Mouse (Mus musculus) G1E (cell line): ENCODE measurements around the gene Kcp. TPM values are rescaled to one million over a fixed set of nuclear protein-coding genes. Genes with fewer than 3 reads are reported as not detected.
A peak's percentile ranks its signal among the peaks of the same experiment; 100 is the strongest.

ENCODE experiments used
- ATAC-seq: 2 replicates; pipeline ENCODE4 v1.8.0; 2016; ENCODE audit warnings: mild to moderate bottlenecking; ENCODE audit not compliant: insufficient number of reproducible peaks, poor library complexity, low FRiP score, severe bottlenecking; ENCODE audit errors: extremely low read depth
- DNase-seq: peaks from one replicate; pipeline ENCODE4 v3.0.0; 2012; ENCODE audit warnings: low spot score
- H3K27me3 ChIP-seq: 2 replicates; pipeline ENCODE4 v1.6.1; 2012; ENCODE audit warnings: mild to moderate bottlenecking, low read length, inconsistent platforms; ENCODE audit not compliant: insufficient read depth
- H3K36me3 ChIP-seq: replicated peaks from 2 replicates; pipeline ENCODE3; 2012; ENCODE audit warnings: mild to moderate bottlenecking, inconsistent platforms
- H3K4me1 ChIP-seq: 2 replicates; pipeline ENCODE4 v1.6.1; 2012; ENCODE audit warnings: low read depth, low read length, inconsistent platforms, mixed read lengths; ENCODE audit not compliant: insufficient read depth
- H3K4me3 ChIP-seq: 2 replicates; pipeline ENCODE4 v1.5.1; 2012; ENCODE audit warnings: low read depth, mild to moderate bottlenecking, inconsistent platforms, low read length, moderate library complexity, mixed read lengths
- H3K9me3 ChIP-seq: replicated peaks from 2 replicates; pipeline ENCODE4 v1.6.1; 2012; ENCODE audit warnings: inconsistent platforms
- CTCF ChIP-seq: IDR thresholded peaks from 2 replicates; pipeline ENCODE4 v1.5.1; 2012; ENCODE audit warnings: low read depth, low read length, inconsistent platforms, mixed read lengths
- GATA1 ChIP-seq: IDR thresholded peaks from 2 replicates; pipeline ENCODE4 v1.6.1; 2012; ENCODE audit warnings: borderline replicate concordance, low read length, inconsistent platforms, mixed read lengths
- GATA2 ChIP-seq: IDR thresholded peaks from 2 replicates; pipeline ENCODE4 v1.6.1; 2012; ENCODE audit warnings: low read depth, low read length, inconsistent platforms, borderline replicate concordance
- POLR2AphosphoS5 ChIP-seq: IDR thresholded peaks from 2 replicates; pipeline ENCODE4 v1.6.1; 2012; ENCODE audit warnings: low read depth, low read length, inconsistent platforms; ENCODE audit not compliant: insufficient replicate concordance
- TAL1 ChIP-seq: conservative IDR thresholded peaks from 2 replicates; pipeline ENCODE4 v1.6.1; 2012; ENCODE audit warnings: low read depth, low read length, inconsistent platforms, mixed read lengths
- polyA plus RNA-seq: library from polyadenylated mRNA; stranded (reverse); fragments of >175 nt; gene quantifications from 2 replicates; pipeline ENCODE4 v1.2.3, GENCODE M21; 2012
- total RNA-seq, 2 experiments: library from RNA; stranded (forward) in 1 of 2; stranded (reverse) in 1 of 2; fragments of 200-1000 nt in 1 of 2; fragments of >200 nt in 1 of 2; fragmentation: Nextera tagmentation in 1 of 2; gene quantifications; 2 replicates each; pipeline ENCODE4 v1.2.3; 2014 to 2017

Kcp gene
- total and polyA plus RNA-seq, 3 experiments: 0.22 to 0.44 TPM; not detected in 1

GRCm38 (mm10) chr6:29497791-29498190, 10.0 kb downstream of the Kcp start:
- H3K36me3 ChIP-seq: no peaks in the 10 kb centered on the region
- H3K9me3 ChIP-seq: no peaks in the 10 kb centered on the region
- peaks cover 43% of the 10 kb centered on the region for H3K27me3 ChIP-seq
- ATAC-seq: no peak
- no peak for DNase-seq
- no peak overlapping the region for H3K4me3 ChIP-seq
- no peak for TF ChIP-seq TAL1
- TF ChIP-seq GATA1: no peak
- no peak for TF ChIP-seq GATA2
- TF ChIP-seq POLR2AphosphoS5: no peak
- no peak for TF ChIP-seq CTCF
- H3K4me1 ChIP-seq: peaks cover 19% of the 10 kb centered on the region

GRCm38 (mm10) chr6:29496270-29496669, 11.5 kb downstream of the Kcp start:
- DNase-seq (no peak), ATAC-seq (no peak)
- Histone ChIP-seq H3K4me3 (no peak overlapping the region), H3K36me3 (no peaks in the 10 kb centered on the region), H3K27me3 (peaks cover 46% of the 10 kb centered on the region), H3K9me3 (no peaks in the 10 kb centered on the region), H3K4me1 (peaks cover 16% of the 10 kb centered on the region)
- no peak for TF ChIP-seq GATA1
- TF ChIP-seq TAL1: no peak
- no peak for TF ChIP-seq CTCF
- TF ChIP-seq POLR2AphosphoS5: no peak
- TF ChIP-seq GATA2: no peak

GRCm38 (mm10) chr6:29494101-29494500, 13.7 kb downstream of the Kcp start:
- peaks cover 60% of the 10 kb centered on the region for H3K27me3 ChIP-seq
- H3K4me1 ChIP-seq: peaks cover 5% of the 10 kb centered on the region; the same call in 1 of the 2 replicates
- no peak overlapping the region for H3K4me3 ChIP-seq
- TF ChIP-seq POLR2AphosphoS5 (no peak), GATA1 (no peak), CTCF (no peak), TAL1 (no peak), GATA2 (no peak)
- no peak for ATAC-seq
- H3K36me3 ChIP-seq: no peaks in the 10 kb centered on the region
- no peak for DNase-seq
- no peaks in the 10 kb centered on the region for H3K9me3 ChIP-seq

GRCm38 (mm10) chr6:29485951-29486350, 21.8 kb downstream of the Kcp start:
- Histone ChIP-seq H3K4me3 (no peak overlapping the region), H3K4me1 (peaks cover 24% of the 10 kb centered on the region), H3K27me3 (peaks cover 75% of the 10 kb centered on the region), H3K9me3 (no peaks in the 10 kb centered on the region), H3K36me3 (no peaks in the 10 kb centered on the region)
- ATAC-seq: no peak
- TF ChIP-seq POLR2AphosphoS5 (no peak), GATA1 (no peak), TAL1 (no peak), GATA2 (no peak), CTCF (no peak)
- no peak for DNase-seq

- TF ChIP-seq POLR2AphosphoS5 (no peak), CTCF (peak; percentile 87), TAL1 (no peak)
- Histone ChIP-seq H3K27me3 (peaks cover 71% of the 10 kb centered on the region), H3K4me1 (peaks cover 24% of the 10 kb centered on the region), H3K4me3 (peak overlapping the region; percentile 20; the same call in 1 of the 2 replicates), H3K36me3 (no peaks in the 10 kb centered on the region), H3K9me3 (no peaks in the 10 kb centered on the region)
- DNase-seq (peak; percentile 55), ATAC-seq (no peak)
These were observed 22.8 kb downstream of the Kcp start for GRCm38 (mm10) chr6:29484716-29485559.

- Histone ChIP-seq H3K9me3 (no peaks in the 10 kb centered on the region), H3K27me3 (peaks cover 75% of the 10 kb centered on the region), H3K36me3 (no peaks in the 10 kb centered on the region), H3K4me1 (peaks cover 24% of the 10 kb centered on the region), H3K4me3 (no peak overlapping the region)
- ATAC-seq (no peak), DNase-seq (no peak)
- TF ChIP-seq GATA1: no peak
These were observed 25.1 kb downstream of the Kcp start for GRCm38 (mm10) chr6:29482691-29483090.
